Mouse (Mus musculus): ENCODE results near the gene Cacna1h. TPM values are rescaled to one million over a fixed set of nuclear protein-coding genes. Genes with fewer than 3 reads are reported as not detected.

Cacna1h gene
- polyA plus RNA-seq, 1 experiment from 2014 or later: 11.5 TPM

GRCm38 (mm10) chr17:25361291-25361690, 72.3 kb downstream of the Cacna1h start:
- ATAC-seq: no peak
- Histone ChIP-seq H3K36me3 (no peaks in the 10 kb centered on the region), H3K4me1 (replicated peaks) (no peaks in the 10 kb centered on the region), H3K27ac (no peak overlapping the region), H3K4me3 (replicated peaks) (no peak overlapping the region), H3K9me3 (no peaks in the 10 kb centered on the region), H3K4me2 (replicated peaks) (no peak overlapping the region), H3K9ac (replicated peaks) (no peak overlapping the region), H3K27me3 (no peaks in the 10 kb centered on the region)
- 71% methylated on average over 2 of the region's 2 CpGs for whole genome bisulfite sequencing

DNA sequence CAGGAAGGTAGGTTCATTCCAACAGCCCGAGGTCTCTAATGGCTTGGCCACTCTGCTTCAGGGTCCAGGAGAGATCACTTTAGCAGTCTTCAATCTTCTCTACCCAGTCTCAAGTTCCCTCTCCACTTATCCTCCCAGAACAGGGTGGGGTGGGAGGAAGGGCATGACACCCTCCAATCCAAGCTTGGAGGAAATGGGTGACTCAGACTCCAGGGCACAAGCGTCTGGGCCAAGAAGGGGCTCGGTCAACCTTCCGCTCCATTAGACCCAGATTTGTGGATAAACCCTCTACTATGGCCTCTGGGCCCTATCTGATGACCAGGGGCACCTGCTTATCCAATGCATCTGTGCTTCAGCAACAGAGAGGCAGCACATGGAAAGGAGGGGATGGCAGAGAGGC, 88.1 kb downstream of the Cacna1h start, which contains the start of gene Tpsab1:
TSS of gene Tpsab1 (minus strand) at position 101 of the 400 bp plus-strand sequence.
- Histone ChIP-seq H3K4me3 (replicated peaks) (no peak within 1 kb of the TSS), H3K9ac (replicated peaks) (no peak within 1 kb of the TSS), H3K27me3 (no peaks in the 10 kb centered on the region), H3K9me3 (no peaks in the 10 kb centered on the region), H3K27ac (no peak within 1 kb of the TSS), H3K36me3 (no peaks in the 10 kb centered on the region), H3K4me1 (replicated peaks) (no peaks in the 10 kb centered on the region), H3K4me2 (replicated peaks) (no peak within 1 kb of the TSS)
- 91% methylated on average over 4 of the region's 4 CpGs for WGBS
- ATAC-seq: no peak

GRCm38 (mm10) chr17:25341490-25341889, 92.1 kb downstream of the Cacna1h start:
- H3K4me2 ChIP-seq (replicated peaks): no peak overlapping the region
- H3K9ac ChIP-seq (replicated peaks): no peak overlapping the region
- no peak overlapping the region for H3K27ac ChIP-seq
- no peaks in the 10 kb centered on the region for H3K9me3 ChIP-seq
- no peaks in the 10 kb centered on the region for H3K27me3 ChIP-seq
- 49% methylated on average over 3 of the region's 3 CpGs for WGBS
- no peak overlapping the region for H3K4me3 ChIP-seq (replicated peaks)
- H3K4me1 ChIP-seq (replicated peaks): no peaks in the 10 kb centered on the region
- no peaks in the 10 kb centered on the region for H3K36me3 ChIP-seq
- ATAC-seq: no peak

GRCm38 (mm10) chr17:25340003-25340402, 93.6 kb downstream of the Cacna1h start:
- Histone ChIP-seq H3K27ac (no peak overlapping the region), H3K4me1 (replicated peaks) (no peaks in the 10 kb centered on the region), H3K27me3 (no peaks in the 10 kb centered on the region), H3K36me3 (no peaks in the 10 kb centered on the region), H3K9ac (replicated peaks) (no peak overlapping the region), H3K9me3 (no peaks in the 10 kb centered on the region), H3K4me3 (replicated peaks) (no peak overlapping the region), H3K4me2 (replicated peaks) (no peak overlapping the region)
- ATAC-seq: no peak
- WGBS: 86% methylated on average over 6 of the region's 6 CpGs

DNA sequence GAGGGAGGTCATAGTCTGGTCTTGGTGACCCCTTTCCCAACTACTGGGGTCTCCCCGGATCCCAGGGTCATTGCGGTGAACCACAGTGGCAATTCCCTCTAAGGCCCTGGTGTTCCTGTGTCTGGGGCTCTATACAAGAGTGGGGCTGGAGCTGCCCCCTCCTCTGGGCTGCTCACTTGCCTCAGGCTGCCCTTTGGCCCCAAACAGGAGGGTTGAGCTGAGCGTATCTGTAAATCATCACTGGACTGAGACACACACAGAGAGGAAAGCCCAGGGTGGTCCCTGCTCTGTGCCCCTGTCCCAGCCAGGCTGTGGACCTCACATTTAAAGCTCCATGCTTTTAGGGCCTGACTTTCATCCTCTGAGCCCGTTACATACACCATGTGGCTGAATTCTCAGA, 95.4 kb downstream of the Cacna1h start:
- Histone ChIP-seq H3K9ac (replicated peaks) (no peak overlapping the region), H3K9me3 (no peaks in the 10 kb centered on the region), H3K36me3 (no peaks in the 10 kb centered on the region), H3K4me3 (replicated peaks) (no peak overlapping the region), H3K27ac (no peak overlapping the region), H3K27me3 (peaks cover 14% of the 10 kb centered on the region; the same call in 1 of the 2 replicates), H3K4me1 (replicated peaks) (no peaks in the 10 kb centered on the region), H3K4me2 (replicated peaks) (no peak overlapping the region)
- ATAC-seq: no peak
- 86% methylated on average over 4 of the region's 4 CpGs for WGBS

DNA sequence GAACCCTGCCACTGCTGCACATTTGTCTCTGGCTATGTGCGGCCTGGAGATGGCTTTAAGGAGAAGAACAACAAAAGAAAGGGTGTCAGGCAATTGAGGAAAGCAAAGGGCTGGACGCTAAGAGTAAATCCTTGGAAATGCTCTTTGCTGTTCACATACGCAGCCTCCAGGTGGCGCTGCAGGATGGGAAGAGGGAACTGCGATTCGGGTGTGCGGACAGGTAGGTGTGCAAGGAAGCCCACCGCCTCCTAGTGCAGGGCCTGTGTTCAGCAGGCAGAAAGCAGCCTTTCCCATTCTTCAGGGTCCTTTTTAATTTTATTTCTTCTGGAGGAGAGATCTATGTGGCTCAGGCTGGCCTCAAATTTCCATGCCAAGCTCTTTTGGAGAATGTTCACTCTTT, 99.6 kb downstream of the Cacna1h start:
- Histone ChIP-seq H3K4me2 (replicated peaks) (no peak overlapping the region), H3K27me3 (peaks cover 29% of the 10 kb centered on the region; the same call in 1 of the 2 replicates), H3K4me1 (replicated peaks) (no peaks in the 10 kb centered on the region), H3K9me3 (no peaks in the 10 kb centered on the region), H3K9ac (replicated peaks) (0 out of 2 replicates have a peak overlapping the region, but pooled peaks have one; percentile 8), H3K4me3 (replicated peaks) (no peak overlapping the region), H3K27ac (no peak overlapping the region), H3K36me3 (no peaks in the 10 kb centered on the region)
- ATAC-seq: peak; percentile 63
- 3% methylated on average over 8 of the region's 8 CpGs for WGBS

GRCm38 (mm10) chr17:25332321-25332720, 101.3 kb downstream of the Cacna1h start:
- Histone ChIP-seq H3K36me3 (no peaks in the 10 kb centered on the region), H3K9me3 (no peaks in the 10 kb centered on the region), H3K27ac (no peak overlapping the region), H3K4me2 (replicated peaks) (no peak overlapping the region), H3K9ac (replicated peaks) (no peak overlapping the region), H3K4me3 (replicated peaks) (no peak overlapping the region), H3K4me1 (replicated peaks) (no peaks in the 10 kb centered on the region), H3K27me3 (peaks cover 29% of the 10 kb centered on the region; the same call in 1 of the 2 replicates)
- 86% methylated on average over 9 of the region's 9 CpGs for WGBS
- ATAC-seq: no peak

Other genes starting within 250 kb of the Cacna1h start
- 36.1 and 37.1 TPM in 2 replicates for gene BC003965, start 249.2 kb downstream of the Cacna1h start, polyA plus RNA-seq (2015; fragmentation: Nextera tagmentation; extraction: Ambion mirVana)
- 13.0 and 13.4 TPM in 2 replicates for gene Unkl, start 245.4 kb downstream of the Cacna1h start, polyA plus RNA-seq (2015; fragmentation: Nextera tagmentation; extraction: Ambion mirVana)
- 86.0 and 90.4 TPM in 2 replicates for gene Gnptg, start 193.7 kb downstream of the Cacna1h start, polyA plus RNA-seq (2015; fragmentation: Nextera tagmentation; extraction: Ambion mirVana)
- gene Tsr3, start 193.6 kb downstream of the Cacna1h start, polyA plus RNA-seq (2015; fragmentation: Nextera tagmentation; extraction: Ambion mirVana): 61.1 and 63.1 TPM in 2 replicates
- 8.7 and 9.2 TPM in 2 replicates for gene Baiap3, start 177.4 kb downstream of the Cacna1h start, polyA plus RNA-seq (2015; fragmentation: Nextera tagmentation; extraction: Ambion mirVana)
- gene Ube2i, start 159.2 kb downstream of the Cacna1h start, polyA plus RNA-seq (2015; fragmentation: Nextera tagmentation; extraction: Ambion mirVana): 672 and 679 TPM in 2 replicates
- gene Prss34, start 135.4 kb downstream of the Cacna1h start, polyA plus RNA-seq (2015; fragmentation: Nextera tagmentation; extraction: Ambion mirVana): not detected in 2 replicates
- not detected in 2 replicates for gene Prss28, start 125.1 kb downstream of the Cacna1h start, polyA plus RNA-seq (2015; fragmentation: Nextera tagmentation; extraction: Ambion mirVana)
- gene Prss29, start 115.1 kb downstream of the Cacna1h start, polyA plus RNA-seq (2015; fragmentation: Nextera tagmentation; extraction: Ambion mirVana): not detected in 2 replicates
- not detected in 2 replicates for gene Tpsab1, start 88.2 kb downstream of the Cacna1h start, polyA plus RNA-seq (2015; fragmentation: Nextera tagmentation; extraction: Ambion mirVana)
- gene Tpsb2, start 67.5 kb downstream of the Cacna1h start, polyA plus RNA-seq (2015; fragmentation: Nextera tagmentation; extraction: Ambion mirVana): not detected in 2 replicates
- 1.1 TPM in 1 of 2 replicates, not detected in the other for gene Tpsg1, start 64.5 kb downstream of the Cacna1h start, polyA plus RNA-seq (2015; fragmentation: Nextera tagmentation; extraction: Ambion mirVana)
- gene Tekt4, start 20.8 kb upstream of the Cacna1h start, polyA plus RNA-seq (2015; fragmentation: Nextera tagmentation; extraction: Ambion mirVana): 0.50 and 0.81 TPM in 2 replicates
- gene Sstr5, start 63.5 kb upstream of the Cacna1h start, polyA plus RNA-seq (2015; fragmentation: Nextera tagmentation; extraction: Ambion mirVana): 0.15 and 0.24 TPM in 2 replicates
- gene Sox8, start 136.9 kb upstream of the Cacna1h start, polyA plus RNA-seq (2015; fragmentation: Nextera tagmentation; extraction: Ambion mirVana): 5.2 and 7.9 TPM in 2 replicates
- 20.6 and 22.9 TPM in 2 replicates for gene Lmf1, start 145.3 kb upstream of the Cacna1h start, polyA plus RNA-seq (2015; fragmentation: Nextera tagmentation; extraction: Ambion mirVana)

All from midbrain, embryonic 13.5 days (tissue).